Mouse (Mus musculus): ENCODE measurements around the gene Dusp16. TPM values are rescaled to one million over a fixed set of nuclear protein-coding genes. Genes with fewer than 3 reads are reported as not detected.

Gene Dusp16
- polyA plus RNA-seq, 1 experiment, result 6.5 TPM

- peaks cover 17% of the 10 kb centered on the region for H3K36me3 ChIP-seq (ENCODE audit: control insufficient read depth, insufficient read depth, low read length)
- 86% methylated on average over 9 of the region's 9 CpGs for WGBS
- no peak for DNase-seq (ENCODE audit: low read depth in 1 of 2, low spot score in 2 of 2)
- H3K27ac ChIP-seq (ENCODE audit: insufficient read depth, low read length), result no peak overlapping the region
- no peak overlapping the region for H3K4me3 ChIP-seq (ENCODE audit: extremely low read depth, insufficient read depth, insufficient read length)
- TF ChIP-seq CTCF (IDR thresholded peaks at IDR 0.05; ENCODE audit: extremely low read depth, insufficient read depth, insufficient read length, insufficient replicate concordance), result no peak
- no peak for TF ChIP-seq POLR2A (IDR thresholded peaks at IDR 0.05; ENCODE audit: low read depth, low read length)
- H3K27me3 ChIP-seq (ENCODE audit: control insufficient read depth, insufficient read depth, low read length), result no peaks in the 10 kb centered on the region
- no peaks in the 10 kb centered on the region for H3K4me1 ChIP-seq (ENCODE audit: control insufficient read depth, insufficient read depth, insufficient read length)
These were observed 68.4 kb downstream of the Dusp16 start for GRCm38 (mm10) chr6:134723833-134724553.

GRCm38 (mm10) chr6:134723326-134723725 lies 69.1 kb downstream of the Dusp16 start:
- Histone ChIP-seq H3K27ac (ENCODE audit: insufficient read depth, low read length) (no peak overlapping the region), H3K4me1 (ENCODE audit: control insufficient read depth, insufficient read depth, insufficient read length) (no peaks in the 10 kb centered on the region), H3K27me3 (ENCODE audit: control insufficient read depth, insufficient read depth, low read length) (no peaks in the 10 kb centered on the region), H3K36me3 (ENCODE audit: control insufficient read depth, insufficient read depth, low read length) (peaks cover 19% of the 10 kb centered on the region), H3K4me3 (ENCODE audit: extremely low read depth, insufficient read depth, insufficient read length) (no peak overlapping the region)
- DNase-seq (ENCODE audit: low read depth in 1 of 2, low spot score in 2 of 2), result no peak
- 95% methylated on average over 7 of the region's 7 CpGs for WGBS
- no peak for TF ChIP-seq POLR2A (IDR thresholded peaks at IDR 0.05; ENCODE audit: low read depth, low read length)
- no peak for TF ChIP-seq CTCF (IDR thresholded peaks at IDR 0.05; ENCODE audit: extremely low read depth, insufficient read depth, insufficient read length, insufficient replicate concordance)

- Histone ChIP-seq H3K27me3 (ENCODE audit: control insufficient read depth, insufficient read depth, low read length) (no peaks in the 10 kb centered on the region), H3K36me3 (ENCODE audit: control insufficient read depth, insufficient read depth, low read length) (peaks cover 21% of the 10 kb centered on the region), H3K27ac (ENCODE audit: insufficient read depth, low read length) (no peak overlapping the region), H3K4me1 (ENCODE audit: control insufficient read depth, insufficient read depth, insufficient read length) (no peaks in the 10 kb centered on the region), H3K4me3 (ENCODE audit: extremely low read depth, insufficient read depth, insufficient read length) (no peak overlapping the region)
- TF ChIP-seq CTCF (IDR thresholded peaks at IDR 0.05; ENCODE audit: extremely low read depth, insufficient read depth, insufficient read length, insufficient replicate concordance), result no peak
- TF ChIP-seq POLR2A (IDR thresholded peaks at IDR 0.05; ENCODE audit: low read depth, low read length), result no peak
- DNase-seq (ENCODE audit: low read depth in 1 of 2, low spot score in 2 of 2), result no peak
- WGBS, result 95% methylated on average over 8 of the region's 8 CpGs
These were observed 69.5 kb downstream of the Dusp16 start for GRCm38 (mm10) chr6:134722906-134723305.

- Histone ChIP-seq H3K27ac (ENCODE audit: insufficient read depth, low read length) (no peak overlapping the region), H3K4me1 (ENCODE audit: control insufficient read depth, insufficient read depth, insufficient read length) (no peaks in the 10 kb centered on the region), H3K36me3 (ENCODE audit: control insufficient read depth, insufficient read depth, low read length) (peaks cover 23% of the 10 kb centered on the region), H3K27me3 (ENCODE audit: control insufficient read depth, insufficient read depth, low read length) (no peaks in the 10 kb centered on the region), H3K4me3 (ENCODE audit: extremely low read depth, insufficient read depth, insufficient read length) (no peak overlapping the region)
- DNase-seq (ENCODE audit: low read depth in 1 of 2, low spot score in 2 of 2), result no peak
- TF ChIP-seq POLR2A (IDR thresholded peaks at IDR 0.05; ENCODE audit: low read depth, low read length) (no peak), CTCF (IDR thresholded peaks at IDR 0.05; ENCODE audit: extremely low read depth, insufficient read depth, insufficient read length, insufficient replicate concordance) (no peak)
- WGBS, result 96% methylated on average over 6 of the region's 6 CpGs
These were observed 70.6 kb downstream of the Dusp16 start for GRCm38 (mm10) chr6:134721729-134722269.

GRCm38 (mm10) chr6:134720150-134720549 lies 72.3 kb downstream of the Dusp16 start:
- Histone ChIP-seq H3K36me3 (ENCODE audit: control insufficient read depth, insufficient read depth, low read length) (peaks cover 21% of the 10 kb centered on the region), H3K27me3 (ENCODE audit: control insufficient read depth, insufficient read depth, low read length) (no peaks in the 10 kb centered on the region), H3K27ac (ENCODE audit: insufficient read depth, low read length) (no peak overlapping the region), H3K4me3 (ENCODE audit: extremely low read depth, insufficient read depth, insufficient read length) (no peak overlapping the region), H3K4me1 (ENCODE audit: control insufficient read depth, insufficient read depth, insufficient read length) (no peaks in the 10 kb centered on the region)
- 88% methylated on average over 5 of the region's 5 CpGs for WGBS
- no peak for DNase-seq (ENCODE audit: low read depth in 1 of 2, low spot score in 2 of 2)
- TF ChIP-seq CTCF (IDR thresholded peaks at IDR 0.05; ENCODE audit: extremely low read depth, insufficient read depth, insufficient read length, insufficient replicate concordance), result no peak
- no peak for TF ChIP-seq POLR2A (IDR thresholded peaks at IDR 0.05; ENCODE audit: low read depth, low read length)

GRCm38 (mm10) chr6:134719156-134719555 lies 73.3 kb downstream of the Dusp16 start:
- 87% methylated on average over 5 of the region's 5 CpGs for WGBS
- Histone ChIP-seq H3K4me3 (ENCODE audit: extremely low read depth, insufficient read depth, insufficient read length) (no peak overlapping the region), H3K4me1 (ENCODE audit: control insufficient read depth, insufficient read depth, insufficient read length) (no peaks in the 10 kb centered on the region), H3K27ac (ENCODE audit: insufficient read depth, low read length) (no peak overlapping the region), H3K36me3 (ENCODE audit: control insufficient read depth, insufficient read depth, low read length) (peaks cover 19% of the 10 kb centered on the region), H3K27me3 (ENCODE audit: control insufficient read depth, insufficient read depth, low read length) (no peaks in the 10 kb centered on the region)
- DNase-seq (ENCODE audit: low read depth in 1 of 2, low spot score in 2 of 2), result no peak
- TF ChIP-seq CTCF (IDR thresholded peaks at IDR 0.05; ENCODE audit: extremely low read depth, insufficient read depth, insufficient read length, insufficient replicate concordance) (no peak), POLR2A (IDR thresholded peaks at IDR 0.05; ENCODE audit: low read depth, low read length) (no peak)

GRCm38 (mm10) chr6:134718668-134719065 lies 73.8 kb downstream of the Dusp16 start:
- no peaks in the 10 kb centered on the region for H3K27me3 ChIP-seq (ENCODE audit: control insufficient read depth, insufficient read depth, low read length)
- WGBS, result 91% methylated on average over 11 of the region's 11 CpGs
- no peak for TF ChIP-seq CTCF (IDR thresholded peaks at IDR 0.05; ENCODE audit: extremely low read depth, insufficient read depth, insufficient read length, insufficient replicate concordance)
- no peak for TF ChIP-seq POLR2A (IDR thresholded peaks at IDR 0.05; ENCODE audit: low read depth, low read length)
- H3K4me1 ChIP-seq (ENCODE audit: control insufficient read depth, insufficient read depth, insufficient read length), result no peaks in the 10 kb centered on the region
- no peak overlapping the region for H3K27ac ChIP-seq (ENCODE audit: insufficient read depth, low read length)
- H3K4me3 ChIP-seq (ENCODE audit: extremely low read depth, insufficient read depth, insufficient read length), result no peak overlapping the region
- peaks cover 17% of the 10 kb centered on the region for H3K36me3 ChIP-seq (ENCODE audit: control insufficient read depth, insufficient read depth, low read length)
- no peak for DNase-seq (ENCODE audit: low read depth in 1 of 2, low spot score in 2 of 2)

All from spleen, adult 2 months (tissue).